In the genomic region with DNA sequence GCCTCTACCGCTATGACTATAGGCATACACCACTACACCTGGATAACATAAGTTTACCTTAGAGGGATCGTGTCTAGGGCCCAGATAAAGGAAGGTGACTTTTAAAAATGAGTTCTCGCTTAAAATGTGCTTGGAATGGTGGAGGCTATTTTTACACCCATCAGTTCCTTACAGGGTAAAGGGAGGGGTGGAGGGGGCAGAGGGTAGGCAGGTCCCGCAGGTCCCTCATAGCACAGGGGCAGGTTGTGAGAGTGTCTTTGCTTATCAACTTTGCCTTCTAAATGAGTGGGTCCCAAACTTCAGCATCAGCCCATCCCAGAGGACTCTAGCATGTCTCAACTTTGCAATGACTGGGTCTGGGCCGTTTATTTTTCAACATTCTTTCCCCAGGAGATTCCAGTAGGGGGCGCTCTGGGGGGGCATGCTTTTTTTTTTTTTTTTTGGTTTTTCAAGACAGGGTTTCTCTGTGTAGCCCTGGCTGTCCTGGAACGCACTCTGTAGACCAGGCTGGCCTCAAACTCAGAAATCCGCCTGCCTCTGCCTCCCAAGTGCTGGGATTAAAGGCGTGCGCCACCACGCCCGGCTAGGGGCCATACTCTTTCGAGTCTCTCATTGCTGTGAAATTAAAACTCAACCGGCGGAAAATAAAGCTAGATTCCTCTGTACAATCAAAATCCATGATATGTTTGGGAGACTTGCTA, we compare ENCODE assay signal across 8 mouse cellular contexts. TPM values are rescaled to one million over a fixed set of nuclear protein-coding genes. Genes with fewer than 3 reads are reported as not detected.
DNase-seq lines count a peak whose midpoint lies in the region; ATAC-seq lines count a peak whose summit lies in the region.

No protein-coding gene starts in this region.

- H3K9ac ChIP-seq in hindbrain, embryonic 15.5 days, result peak overlapping the region; percentile 45

- no peaks in the 10 kb centered on the region for H3K9me3 ChIP-seq in megakaryocyte, embryonic 14.5 days
- H3K9me3 ChIP-seq in hindbrain, embryonic 15.5 days, result no peaks in the 10 kb centered on the region
- no peaks in the 10 kb centered on the region for H3K9me3 ChIP-seq in midbrain, embryonic 10.5 days (replicated peaks)

- peak overlapping the region; percentile 82 for H3K27ac ChIP-seq in hindbrain, embryonic 15.5 days (replicated peaks)
- peak overlapping the region; percentile 77; the same call in 1 of the 2 replicates for H3K27ac ChIP-seq in midbrain, embryonic 10.5 days (replicated peaks)

- peak overlapping the region; percentile 93 for H3K4me3 ChIP-seq in megakaryocyte, embryonic 14.5 days (replicated peaks)
- peak overlapping the region; percentile 86 for H3K4me3 ChIP-seq in hindbrain, embryonic 15.5 days
- H3K4me3 ChIP-seq in midbrain, embryonic 10.5 days, result peak overlapping the region; percentile 94

- 54% methylated on average over 15 of the region's 15 CpGs for WGBS in hindbrain, embryonic 15.5 days
- WGBS in midbrain, embryonic 10.5 days, result 55% methylated on average over 15 of the region's 15 CpGs

- DNase-seq in c-Kit-positive CD71-positive TER-119-positive erythroid progenitor cells, embryonic 14.5 days (ENCODE audit: low spot score), result peak; percentile 42
- DNase-seq in midbrain, embryonic 10.5 days (ENCODE audit: low spot score), result no peak
- no peak for DNase-seq in embryo, embryonic 10 days (ENCODE audit: low spot score)
- no peak for DNase-seq in layer of hippocampus, postnatal 25 days (ENCODE audit: extremely low spot score in 1 of 2, low spot score in 1 of 2)
- no peak for DNase-seq in embryo, embryonic 10.5 days (ENCODE audit: low spot score)

- peaks cover 56% of the 10 kb centered on the region for H3K4me1 ChIP-seq in megakaryocyte, embryonic 14.5 days
- H3K4me1 ChIP-seq in hindbrain, embryonic 15.5 days (replicated peaks), result peaks cover 19% of the 10 kb centered on the region
- peaks cover 24% of the 10 kb centered on the region for H3K4me1 ChIP-seq in midbrain, embryonic 10.5 days

- peaks cover 2% of the 10 kb centered on the region for H3K36me3 ChIP-seq in megakaryocyte, embryonic 14.5 days (replicated peaks; ENCODE audit: low read length)
- H3K36me3 ChIP-seq in hindbrain, embryonic 15.5 days, result no peaks in the 10 kb centered on the region
- H3K36me3 ChIP-seq in midbrain, embryonic 10.5 days, result no peaks in the 10 kb centered on the region

- no peaks in the 10 kb centered on the region for H3K27me3 ChIP-seq in megakaryocyte, embryonic 14.5 days (replicated peaks)
- no peaks in the 10 kb centered on the region for H3K27me3 ChIP-seq in hindbrain, embryonic 15.5 days
- H3K27me3 ChIP-seq in midbrain, embryonic 10.5 days (ENCODE audit: low read depth, poor library complexity, severe bottlenecking), result peaks cover 13% of the 10 kb centered on the region

- no peak for ATAC-seq in megakaryocyte, adult 5-6 weeks (ENCODE audit: poor library complexity, severe bottlenecking)
- ATAC-seq in hindbrain, embryonic 15.5 days (ENCODE audit: low FRiP score, low read depth), result no peak

- peak overlapping the region; percentile 84 for H3K4me2 ChIP-seq in hindbrain, embryonic 15.5 days

RNA-seq across cellular contexts. Expression of a gene that starts 0.6 kb away (rescaled TPM):
- 7.4 TPM in 1 of 2 replicates, not detected in the other for polyA plus RNA-seq in megakaryocyte, embryonic 14.5 days (2012; ENCODE audit: insufficient read depth, low replicate concordance)
- 27.4 and 30.3 TPM in 2 replicates for total RNA-seq in megakaryocyte, adult 5-6 weeks (2015)
- 39.8 and 43.5 TPM in 2 replicates for total RNA-seq in megakaryocyte, adult 5-6 weeks (2017)
- polyA plus RNA-seq in hindbrain, embryonic 15.5 days (2015; fragmentation: Nextera tagmentation; extraction: Ambion mirVana), result 30.3 and 32.2 TPM in 2 replicates
- polyA plus RNA-seq in midbrain, embryonic 10.5 days (2016; fragmentation: Nextera tagmentation; extraction: Ambion mirVana), result 5.6 and 7.5 TPM in 2 replicates
- total RNA-seq in layer of hippocampus, postnatal 25 days (2021), result 100 to 1,000 TPM; 129 to 144 TPM
